Mouse (Mus musculus) forebrain, embryonic 15.5 days (tissue): ENCODE data around the gene Slc29a4. TPM values are rescaled to one million over a fixed set of nuclear protein-coding genes. Genes with fewer than 3 reads are reported as not detected.

Experiments
- ATAC-seq: fragments of 200-750 bp; cut with Nextera tagmentation; replicated peaks from 2 replicates; pipeline ENCODE4 v1.8.0; 2017; ENCODE audit warnings: mild to moderate bottlenecking, moderate TSS enrichment, moderate library complexity
- H3K27ac ChIP-seq: fragments of 300-500 bp; sonication (generic); replicated peaks from 2 replicates; pipeline ENCODE4 v1.5.1; 2015; ENCODE audit warnings: mild to moderate bottlenecking, inconsistent platforms
- H3K27me3 ChIP-seq: fragments of 300-500 bp; sonication (generic); 2 replicates; pipeline ENCODE4 v1.6.1; 2015; ENCODE audit warnings: inconsistent platforms
- H3K36me3 ChIP-seq: fragments of 300-500 bp; sonication (generic); 2 replicates; pipeline ENCODE4 v1.6.1; 2015; ENCODE audit warnings: mild to moderate bottlenecking, inconsistent platforms
- H3K4me1 ChIP-seq: fragments of 300-500 bp; sonication (generic); 2 replicates; pipeline ENCODE4 v1.6.1; 2015; ENCODE audit warnings: inconsistent platforms
- H3K4me2 ChIP-seq: fragments of 300-500 bp; sonication (generic); replicated peaks from 2 replicates; pipeline ENCODE4 v1.6.1; 2015; ENCODE audit warnings: mild to moderate bottlenecking, inconsistent platforms
- H3K4me3 ChIP-seq: fragments of 300-500 bp; sonication (generic); 2 replicates; pipeline ENCODE4 v1.5.1; 2015; ENCODE audit warnings: mild to moderate bottlenecking, inconsistent platforms
- H3K9ac ChIP-seq: fragments of 300-500 bp; sonication (generic); replicated peaks from 2 replicates; pipeline ENCODE4 v1.6.1; 2015; ENCODE audit warnings: mild to moderate bottlenecking, inconsistent platforms
- H3K9me3 ChIP-seq: fragments of 300-500 bp; sonication (generic); 2 replicates; pipeline ENCODE4 v1.6.1; 2016; ENCODE audit warnings: inconsistent platforms
- WGBS: fragments of 180-500 bp; shearing (Covaris S2); methylation state at CpG from one replicate; pipeline ENCODE4 v1.1.7; 2015; ENCODE audit warnings: mixed read lengths; 5-methylcytosine and 5-hydroxymethylcytosine counted together
- polyA plus RNA-seq: library from polyadenylated mRNA; unstranded; fragments of >200 nt; fragmentation: Nextera tagmentation; extraction: Ambion mirVana; gene quantifications from 2 replicates; pipeline ENCODE4 v1.2.1, GENCODE M21; 2015

Gene Slc29a4
- polyA plus RNA-seq = 82.8 and 85.4 TPM in 2 replicates

DNA sequence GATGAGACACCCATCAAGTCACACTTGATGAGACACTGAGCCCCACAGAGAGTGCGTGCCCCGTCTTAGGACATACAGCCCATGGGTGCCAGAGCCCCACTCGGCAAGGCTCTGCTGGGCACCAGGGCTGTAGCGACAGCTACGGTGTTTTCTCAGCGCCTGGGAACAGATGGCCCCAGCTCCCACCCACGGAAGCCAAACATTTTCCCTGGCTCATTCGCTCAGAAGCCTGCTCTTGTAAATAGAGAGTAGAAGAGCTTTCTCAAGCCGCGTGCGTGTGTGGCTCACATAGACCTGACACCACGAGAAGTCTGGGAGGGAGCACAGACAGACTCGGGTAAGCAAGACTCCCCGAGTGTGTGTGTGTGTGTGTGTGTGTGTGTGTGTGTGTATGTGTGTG lies at the start of gene Slc29a4:
Slc29a4 (plus strand) TSS at position 265 of the 400 bp plus-strand sequence.
- peaks cover 32% of the 10 kb centered on the region for H3K4me1 ChIP-seq
- H3K27ac ChIP-seq = peak within 1 kb of the TSS; percentile 77
- peak; percentile 79 for ATAC-seq
- H3K9me3 ChIP-seq = no peaks in the 10 kb centered on the region
- H3K4me2 ChIP-seq = peak within 1 kb of the TSS; percentile 17
- WGBS = 40% methylated on average over 14 of the region's 14 CpGs
- no peaks in the 10 kb centered on the region for H3K27me3 ChIP-seq
- H3K9ac ChIP-seq = no peak within 1 kb of the TSS
- no peaks in the 10 kb centered on the region for H3K36me3 ChIP-seq
- 0 out of 2 replicates have a peak within 1 kb of the TSS, but pooled peaks have one; percentile 11 for H3K4me3 ChIP-seq

DNA sequence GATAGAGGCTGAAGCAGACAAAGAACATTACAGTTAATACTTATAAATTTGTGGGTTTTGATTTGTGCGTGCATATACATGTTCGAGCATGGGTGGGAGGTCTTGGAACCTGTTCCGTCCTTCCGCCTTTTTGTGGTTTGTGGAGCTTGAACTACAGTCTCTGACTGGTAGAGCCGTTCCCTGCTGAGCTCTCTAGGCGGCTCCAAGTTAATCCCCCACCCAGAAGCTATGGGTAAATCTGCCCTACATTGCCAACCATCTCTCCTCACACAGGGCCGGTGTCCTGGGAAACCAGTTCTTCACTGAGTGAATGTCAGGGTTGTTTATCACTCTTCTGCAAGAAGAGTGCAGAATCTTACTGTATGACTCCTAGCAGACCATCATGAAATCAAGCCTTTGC lies 44.1 kb upstream of the Slc29a4 start:
- Histone ChIP-seq H3K36me3 (peaks cover 15% of the 10 kb centered on the region; the same call in 1 of the 2 replicates), H3K4me1 (no peaks in the 10 kb centered on the region), H3K4me2 (no peak overlapping the region), H3K27ac (no peak overlapping the region), H3K27me3 (no peaks in the 10 kb centered on the region), H3K9ac (no peak overlapping the region), H3K9me3 (no peaks in the 10 kb centered on the region), H3K4me3 (no peak overlapping the region)
- no peak for ATAC-seq
- 79% methylated on average over 7 of the region's 7 CpGs for WGBS

- Histone ChIP-seq H3K4me3 (no peak overlapping the region), H3K9me3 (no peaks in the 10 kb centered on the region), H3K27ac (no peak overlapping the region), H3K4me1 (no peaks in the 10 kb centered on the region), H3K9ac (no peak overlapping the region), H3K4me2 (no peak overlapping the region), H3K36me3 (peaks cover 10% of the 10 kb centered on the region; the same call in 1 of the 2 replicates), H3K27me3 (no peaks in the 10 kb centered on the region)
- 90% methylated on average over 4 of the region's 4 CpGs for WGBS
- no peak for ATAC-seq
Observed at GRCm38 (mm10) chr5:142649460-142650050, 42.8 kb upstream of the Slc29a4 start.

- Histone ChIP-seq H3K9me3 (no peaks in the 10 kb centered on the region), H3K27me3 (no peaks in the 10 kb centered on the region), H3K9ac (no peak overlapping the region), H3K36me3 (peaks cover 3% of the 10 kb centered on the region; the same call in 1 of the 2 replicates), H3K4me2 (no peak overlapping the region), H3K4me1 (no peaks in the 10 kb centered on the region), H3K27ac (no peak overlapping the region), H3K4me3 (no peak overlapping the region)
- no peak for ATAC-seq
- WGBS = 69% methylated on average over 3 of the region's 3 CpGs
Observed at GRCm38 (mm10) chr5:142650390-142650789, 41.9 kb upstream of the Slc29a4 start.

DNA sequence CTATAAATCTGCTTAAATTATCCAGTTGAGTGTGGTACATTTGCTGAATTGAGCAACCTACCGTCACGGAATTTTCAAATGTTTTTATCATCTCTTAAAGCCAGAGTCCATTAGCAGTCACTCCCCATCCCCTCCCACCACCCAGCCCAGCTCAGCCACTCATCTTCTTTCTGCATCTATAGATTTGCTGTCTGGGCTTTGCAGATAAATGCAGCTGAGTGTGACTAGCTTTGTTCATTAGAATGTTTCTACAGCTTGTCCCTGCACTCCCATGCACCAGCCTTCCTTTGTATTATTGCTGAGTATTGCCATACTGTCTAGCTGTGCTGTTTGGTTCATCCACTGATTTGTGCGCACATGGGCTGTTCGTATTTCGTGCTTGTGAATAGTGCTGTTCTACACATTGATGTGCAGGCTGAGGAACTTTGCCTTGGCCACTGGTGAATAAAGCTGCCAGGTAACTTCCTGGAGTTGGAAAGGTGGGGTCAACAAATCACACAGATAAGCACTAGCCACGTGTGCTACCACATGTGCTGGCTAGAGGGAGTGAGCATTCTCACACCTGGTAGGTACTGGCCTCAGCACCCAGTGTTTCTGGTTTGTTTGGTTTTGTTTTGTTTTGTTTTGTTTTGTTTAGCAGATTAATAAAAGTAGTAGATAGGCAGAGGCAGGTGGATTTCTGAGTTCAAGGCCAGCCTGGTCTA lies 41.4 kb upstream of the Slc29a4 start:
- Histone ChIP-seq H3K36me3 (peaks cover 5% of the 10 kb centered on the region; the same call in 1 of the 2 replicates), H3K27ac (no peak overlapping the region), H3K9ac (no peak overlapping the region), H3K4me1 (no peaks in the 10 kb centered on the region), H3K4me2 (no peak overlapping the region), H3K27me3 (no peaks in the 10 kb centered on the region), H3K4me3 (no peak overlapping the region), H3K9me3 (no peaks in the 10 kb centered on the region)
- ATAC-seq = no peak
- 82% methylated on average over 6 of the region's 6 CpGs for WGBS

DNA sequence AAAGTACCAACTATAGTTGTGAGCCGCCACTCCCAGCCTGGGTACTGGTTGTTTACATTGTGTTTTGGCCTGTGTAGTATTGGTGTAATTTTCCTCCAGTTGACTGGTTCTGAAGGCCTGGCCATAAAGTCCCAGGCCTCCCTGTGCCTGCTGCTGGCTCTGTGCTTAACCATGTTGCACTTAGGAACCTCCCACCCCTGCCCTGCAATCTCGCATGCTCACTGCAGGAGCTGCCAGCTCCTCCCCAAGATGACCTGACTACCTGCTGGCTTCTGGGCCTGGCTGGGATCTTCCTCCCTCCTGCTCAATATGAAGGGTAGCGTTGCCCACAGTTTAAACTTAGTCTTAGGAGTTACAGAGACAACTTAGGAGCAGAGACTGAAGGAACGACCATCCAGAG lies 40.0 kb upstream of the Slc29a4 start:
- Histone ChIP-seq H3K4me3 (no peak overlapping the region), H3K9ac (no peak overlapping the region), H3K36me3 (peaks cover 16% of the 10 kb centered on the region), H3K9me3 (no peaks in the 10 kb centered on the region), H3K27ac (no peak overlapping the region), H3K4me1 (no peaks in the 10 kb centered on the region), H3K4me2 (no peak overlapping the region), H3K27me3 (no peaks in the 10 kb centered on the region)
- no peak for ATAC-seq
- WGBS = 74% methylated on average over 4 of the region's 4 CpGs

- no peak overlapping the region for H3K4me3 ChIP-seq
- no peak overlapping the region for H3K9ac ChIP-seq
- ATAC-seq = no peak
- H3K4me1 ChIP-seq = no peaks in the 10 kb centered on the region
- no peaks in the 10 kb centered on the region for H3K9me3 ChIP-seq
- WGBS = 89% methylated on average over 7 of the region's 7 CpGs
- H3K4me2 ChIP-seq = no peak overlapping the region
- H3K27ac ChIP-seq = no peak overlapping the region
- H3K27me3 ChIP-seq = no peaks in the 10 kb centered on the region
- H3K36me3 ChIP-seq = peaks cover 87% of the 10 kb centered on the region
Observed at GRCm38 (mm10) chr5:142660656-142661434, 31.5 kb upstream of the Slc29a4 start.

GRCm38 (mm10) chr5:142667921-142668320 lies 24.4 kb upstream of the Slc29a4 start:
- Histone ChIP-seq H3K9me3 (no peaks in the 10 kb centered on the region), H3K4me3 (no peak overlapping the region), H3K9ac (no peak overlapping the region), H3K36me3 (peaks cover 66% of the 10 kb centered on the region), H3K27ac (no peak overlapping the region), H3K4me1 (no peaks in the 10 kb centered on the region), H3K4me2 (no peak overlapping the region), H3K27me3 (no peaks in the 10 kb centered on the region)
- 34% methylated on average over 3 of the region's 3 CpGs for WGBS
- ATAC-seq = no peak

DNA sequence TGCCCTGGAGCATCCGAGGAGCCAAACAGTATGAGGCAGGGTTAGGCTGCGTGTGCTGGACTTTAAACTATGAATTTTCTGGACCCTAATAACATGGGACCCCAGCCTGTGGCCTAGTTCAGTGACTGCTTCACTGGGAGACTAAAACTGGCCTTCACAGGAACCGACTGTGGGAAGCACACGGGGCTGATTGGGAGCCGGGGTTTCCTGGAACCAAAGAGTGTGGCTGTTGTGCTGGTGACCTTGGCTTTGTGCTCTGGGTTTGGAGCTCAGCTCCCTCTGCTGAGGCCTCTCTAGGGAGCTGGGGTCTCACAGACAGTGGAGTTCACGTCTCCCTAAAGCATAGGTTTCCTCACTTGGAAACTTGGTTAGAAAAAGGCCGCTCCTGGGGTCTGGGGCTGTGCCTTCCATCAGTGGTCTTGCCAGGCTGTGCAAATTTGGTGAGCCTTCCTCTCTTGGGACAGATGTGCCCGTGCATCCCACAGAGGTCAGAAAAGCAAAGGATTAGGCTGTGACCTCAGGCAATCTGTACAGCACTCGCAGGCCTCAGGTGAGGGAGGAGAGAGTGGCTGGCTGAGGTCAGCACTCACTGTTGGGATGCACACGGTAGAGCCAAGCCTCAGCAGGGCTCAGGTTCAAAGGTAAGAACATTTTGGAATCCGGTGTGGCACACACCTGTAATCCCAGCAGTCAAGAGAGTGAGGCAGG lies 23.6 kb upstream of the Slc29a4 start:
- Histone ChIP-seq H3K9me3 (no peaks in the 10 kb centered on the region), H3K4me3 (no peak overlapping the region), H3K36me3 (peaks cover 58% of the 10 kb centered on the region), H3K4me2 (no peak overlapping the region), H3K9ac (no peak overlapping the region), H3K4me1 (no peaks in the 10 kb centered on the region), H3K27ac (no peak overlapping the region), H3K27me3 (no peaks in the 10 kb centered on the region)
- ATAC-seq = no peak
- WGBS = 90% methylated on average over 11 of the region's 11 CpGs

DNA sequence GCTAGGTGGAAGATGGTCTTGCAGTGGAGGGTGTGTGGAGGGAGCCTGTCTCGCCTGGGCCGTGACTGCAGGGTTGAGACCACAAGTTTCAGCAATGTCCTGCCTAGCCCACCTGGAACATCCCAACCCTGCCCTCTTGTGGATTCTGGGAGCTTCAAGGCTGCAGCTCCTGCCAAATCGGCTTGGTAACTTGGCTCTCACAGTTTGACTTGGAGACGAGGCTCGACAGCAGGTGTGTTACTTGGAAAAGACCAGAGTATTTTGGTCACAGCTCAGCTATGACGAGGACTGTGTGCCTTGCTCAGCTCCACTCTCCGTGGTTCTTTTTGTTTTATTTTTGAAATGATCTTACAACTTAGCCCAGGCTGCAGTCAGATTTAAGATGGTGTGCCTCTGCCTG lies 22.6 kb upstream of the Slc29a4 start:
- H3K9ac ChIP-seq = no peak overlapping the region
- peaks cover 48% of the 10 kb centered on the region for H3K36me3 ChIP-seq
- no peak for ATAC-seq
- 70% methylated on average over 7 of the region's 7 CpGs for WGBS
- H3K27ac ChIP-seq = no peak overlapping the region
- no peak overlapping the region for H3K4me2 ChIP-seq
- no peak overlapping the region for H3K4me3 ChIP-seq
- no peaks in the 10 kb centered on the region for H3K9me3 ChIP-seq
- H3K4me1 ChIP-seq = no peaks in the 10 kb centered on the region
- no peaks in the 10 kb centered on the region for H3K27me3 ChIP-seq

GRCm38 (mm10) chr5:142673082-142673481 lies 19.2 kb upstream of the Slc29a4 start:
- no peak overlapping the region for H3K9ac ChIP-seq
- H3K9me3 ChIP-seq = no peaks in the 10 kb centered on the region
- H3K4me2 ChIP-seq = no peak overlapping the region
- peak; percentile 48; the same call in 1 of the 2 replicates for ATAC-seq
- H3K27ac ChIP-seq = no peak overlapping the region
- H3K36me3 ChIP-seq = peaks cover 16% of the 10 kb centered on the region
- no peaks in the 10 kb centered on the region for H3K27me3 ChIP-seq
- H3K4me1 ChIP-seq = no peaks in the 10 kb centered on the region
- WGBS = 23% methylated on average over 5 of the region's 5 CpGs
- H3K4me3 ChIP-seq = no peak overlapping the region
